Mouse (Mus musculus): Measurements from ENCODE around the gene Ak9.
A peak's percentile ranks its signal among the peaks of the same experiment; 100 is the strongest.

Ak9 gene

GRCm38 (mm10) chr10:41303639-41304444 lies at the start of gene Ak9:
Gene Ak9 (plus strand): TSS chr10:41303980.
- DNase-seq (ENCODE audit: low read depth, low spot score): peak; percentile 56

GRCm38 (mm10) chr10:41260243-41261006 lies 43.4 kb upstream of the Ak9 start:
- DNase-seq (ENCODE audit: low read depth, low spot score): no peak

GRCm38 (mm10) chr10:41261218-41261617 lies 42.6 kb upstream of the Ak9 start:
- no peak for DNase-seq (ENCODE audit: low read depth, low spot score)

GRCm38 (mm10) chr10:41261889-41262288 lies 41.9 kb upstream of the Ak9 start:
- no peak for DNase-seq (ENCODE audit: low read depth, low spot score)

GRCm38 (mm10) chr10:41271860-41272259 lies 31.9 kb upstream of the Ak9 start:
- DNase-seq (ENCODE audit: low read depth, low spot score): no peak

GRCm38 (mm10) chr10:41274871-41275270 lies 28.9 kb upstream of the Ak9 start:
- no peak for DNase-seq (ENCODE audit: low read depth, low spot score)

- DNase-seq (ENCODE audit: low read depth, low spot score): no peak
Measured at GRCm38 (mm10) chr10:41278808-41279207, 25.0 kb upstream of the Ak9 start.

- DNase-seq (ENCODE audit: low read depth, low spot score): no peak
Measured at GRCm38 (mm10) chr10:41280177-41280576, 23.6 kb upstream of the Ak9 start.

GRCm38 (mm10) chr10:41280796-41281195 lies 23.0 kb upstream of the Ak9 start:
- no peak for DNase-seq (ENCODE audit: low read depth, low spot score)

GRCm38 (mm10) chr10:41282086-41282485 lies 21.7 kb upstream of the Ak9 start:
- no peak for DNase-seq (ENCODE audit: low read depth, low spot score)

GRCm38 (mm10) chr10:41287618-41288017 lies 16.2 kb upstream of the Ak9 start:
- no peak for DNase-seq (ENCODE audit: low read depth, low spot score)

- no peak for DNase-seq (ENCODE audit: low read depth, low spot score)
Measured at GRCm38 (mm10) chr10:41288074-41288473, 15.7 kb upstream of the Ak9 start.

- DNase-seq (ENCODE audit: low read depth, low spot score): peak; percentile 90
Measured at GRCm38 (mm10) chr10:41288771-41289415, 14.9 kb upstream of the Ak9 start.

GRCm38 (mm10) chr10:41291021-41291420 lies 12.8 kb upstream of the Ak9 start:
- no peak for DNase-seq (ENCODE audit: low read depth, low spot score)

GRCm38 (mm10) chr10:41293019-41293418 lies 10.8 kb upstream of the Ak9 start:
- DNase-seq (ENCODE audit: low read depth, low spot score): no peak

GRCm38 (mm10) chr10:41294734-41295133 lies 9.0 kb upstream of the Ak9 start:
- no peak for DNase-seq (ENCODE audit: low read depth, low spot score)

- DNase-seq (ENCODE audit: low read depth, low spot score): no peak
Measured at GRCm38 (mm10) chr10:41295145-41295544, 8.6 kb upstream of the Ak9 start.

- DNase-seq (ENCODE audit: low read depth, low spot score): no peak
Measured at GRCm38 (mm10) chr10:41300161-41300560, 3.6 kb upstream of the Ak9 start.

- peak; percentile 87 for DNase-seq (ENCODE audit: low read depth, low spot score)
Measured at GRCm38 (mm10) chr10:41302689-41303431, 920 bp upstream of the Ak9 start, which contains the start of gene Fig4. Gene Fig4 (minus strand): TSS chr10:41303260.

- DNase-seq (ENCODE audit: low read depth, low spot score): no peak
Measured at GRCm38 (mm10) chr10:41304961-41305455, 1.2 kb downstream of the Ak9 start.

GRCm38 (mm10) chr10:41308205-41308604 lies 4.4 kb downstream of the Ak9 start:
- DNase-seq (ENCODE audit: low read depth, low spot score): no peak

All from retina, postnatal 7 days (tissue).